Mouse (Mus musculus): ENCODE data around the gene Ntsr1. TPM values are rescaled to one million over a fixed set of nuclear protein-coding genes. Genes with fewer than 3 reads are reported as not detected.

Gene Ntsr1
- polyA plus RNA-seq, 1 experiment from 2014 or later: 1.8 TPM

- peaks cover 59% of the 10 kb centered on the region for H3K27me3 ChIP-seq (replicated peaks)
- no peaks in the 10 kb centered on the region for H3K36me3 ChIP-seq
- no peak overlapping the region for H3K4me3 ChIP-seq
- no peak overlapping the region for H3K9ac ChIP-seq
- no peaks in the 10 kb centered on the region for H3K9me3 ChIP-seq
- peaks cover 14% of the 10 kb centered on the region for H3K4me1 ChIP-seq
- no peak for ATAC-seq (ENCODE audit: extremely low read depth, insufficient number of reproducible peaks, low FRiP score, low TSS enrichment)
- H3K27ac ChIP-seq (replicated peaks): no peak overlapping the region
- no peak overlapping the region for H3K4me2 ChIP-seq
- WGBS: 69% methylated on average over 7 of the region's 7 CpGs
These were observed 32.1 kb downstream of the Ntsr1 start for GRCm38 (mm10) chr2:180531671-180532385.

- no peak for ATAC-seq (ENCODE audit: extremely low read depth, insufficient number of reproducible peaks, low FRiP score, low TSS enrichment)
- Histone ChIP-seq H3K36me3 (no peaks in the 10 kb centered on the region), H3K9me3 (no peaks in the 10 kb centered on the region), H3K4me3 (no peak overlapping the region), H3K27ac (replicated peaks) (no peak overlapping the region), H3K4me1 (peaks cover 14% of the 10 kb centered on the region), H3K4me2 (no peak overlapping the region), H3K9ac (no peak overlapping the region), H3K27me3 (replicated peaks) (peaks cover 58% of the 10 kb centered on the region)
- 56% methylated on average over 6 of the region's 6 CpGs for WGBS
These were observed 32.7 kb downstream of the Ntsr1 start for GRCm38 (mm10) chr2:180532386-180532995.

GRCm38 (mm10) chr2:180533237-180533636 is 33.5 kb downstream of the Ntsr1 start:
- H3K27ac ChIP-seq (replicated peaks): no peak overlapping the region
- WGBS: 63% methylated on average over 4 of the region's 4 CpGs
- H3K27me3 ChIP-seq (replicated peaks): peaks cover 53% of the 10 kb centered on the region

GRCm38 (mm10) chr2:180543675-180544074 is 43.9 kb downstream of the Ntsr1 start:
- 88% methylated on average over 2 of the region's 2 CpGs for WGBS
- no peak overlapping the region for H3K27ac ChIP-seq (replicated peaks)
- H3K4me2 ChIP-seq: no peak overlapping the region
- H3K9me3 ChIP-seq: no peaks in the 10 kb centered on the region
- no peaks in the 10 kb centered on the region for H3K36me3 ChIP-seq
- H3K4me3 ChIP-seq: no peak overlapping the region
- ATAC-seq (ENCODE audit: extremely low read depth, insufficient number of reproducible peaks, low FRiP score, low TSS enrichment): no peak
- H3K27me3 ChIP-seq (replicated peaks): peaks cover 7% of the 10 kb centered on the region; the same call in 1 of the 2 replicates
- peaks cover 7% of the 10 kb centered on the region for H3K4me1 ChIP-seq
- H3K9ac ChIP-seq: no peak overlapping the region

More at GRCm38 (mm10) chr2:180533237-180533636, 33.5 kb downstream of the Ntsr1 start:
- no peak overlapping the region for H3K4me2 ChIP-seq
- ATAC-seq (ENCODE audit: extremely low read depth, insufficient number of reproducible peaks, low FRiP score, low TSS enrichment): no peak
- H3K9ac ChIP-seq: no peak overlapping the region
- H3K36me3 ChIP-seq: no peaks in the 10 kb centered on the region
- H3K4me3 ChIP-seq: no peak overlapping the region
- H3K9me3 ChIP-seq: no peaks in the 10 kb centered on the region
- peaks cover 8% of the 10 kb centered on the region; the same call in 1 of the 2 replicates for H3K4me1 ChIP-seq

GRCm38 (mm10) chr2:180545046-180545445 is 45.3 kb downstream of the Ntsr1 start:
- Histone ChIP-seq H3K9ac (no peak overlapping the region), H3K4me1 (peaks cover 7% of the 10 kb centered on the region), H3K9me3 (no peaks in the 10 kb centered on the region), H3K27me3 (replicated peaks) (peaks cover 7% of the 10 kb centered on the region), H3K27ac (replicated peaks) (no peak overlapping the region), H3K4me2 (no peak overlapping the region), H3K36me3 (no peaks in the 10 kb centered on the region), H3K4me3 (no peak overlapping the region)
- 66% methylated on average over 18 of the region's 18 CpGs for WGBS
- no peak for ATAC-seq (ENCODE audit: extremely low read depth, insufficient number of reproducible peaks, low FRiP score, low TSS enrichment)

GRCm38 (mm10) chr2:180547384-180548106 is 47.8 kb downstream of the Ntsr1 start:
- Histone ChIP-seq H3K9ac (no peak overlapping the region), H3K4me3 (no peak overlapping the region), H3K36me3 (no peaks in the 10 kb centered on the region), H3K9me3 (no peaks in the 10 kb centered on the region), H3K27me3 (replicated peaks) (peaks cover 11% of the 10 kb centered on the region), H3K27ac (replicated peaks) (no peak overlapping the region), H3K4me2 (no peak overlapping the region), H3K4me1 (peaks cover 7% of the 10 kb centered on the region)
- no peak for ATAC-seq (ENCODE audit: extremely low read depth, insufficient number of reproducible peaks, low FRiP score, low TSS enrichment)
- 36% methylated on average over 8 of the region's 8 CpGs for WGBS

- no peak for ATAC-seq (ENCODE audit: extremely low read depth, insufficient number of reproducible peaks, low FRiP score, low TSS enrichment)
- Histone ChIP-seq H3K36me3 (no peaks in the 10 kb centered on the region), H3K4me2 (no peak overlapping the region), H3K27me3 (replicated peaks) (peaks cover 4% of the 10 kb centered on the region), H3K9me3 (no peaks in the 10 kb centered on the region), H3K4me3 (no peak overlapping the region), H3K4me1 (peaks cover 5% of the 10 kb centered on the region), H3K27ac (replicated peaks) (no peak overlapping the region), H3K9ac (no peak overlapping the region)
- 69% methylated on average over 3 of the region's 3 CpGs for WGBS
These were observed 52.6 kb downstream of the Ntsr1 start for GRCm38 (mm10) chr2:180552340-180552739.

- H3K4me1 ChIP-seq: no peaks in the 10 kb centered on the region
- no peak overlapping the region for H3K4me2 ChIP-seq
- ATAC-seq (ENCODE audit: extremely low read depth, insufficient number of reproducible peaks, low FRiP score, low TSS enrichment): no peak
- 50% methylated on average over 3 of the region's 3 CpGs for WGBS
- H3K27me3 ChIP-seq (replicated peaks): peaks cover 4% of the 10 kb centered on the region
- no peak overlapping the region for H3K27ac ChIP-seq (replicated peaks)
- H3K9me3 ChIP-seq: no peaks in the 10 kb centered on the region
- H3K4me3 ChIP-seq: no peak overlapping the region
- no peak overlapping the region for H3K9ac ChIP-seq
- no peaks in the 10 kb centered on the region for H3K36me3 ChIP-seq
These were observed 55.4 kb downstream of the Ntsr1 start for GRCm38 (mm10) chr2:180555219-180555618.

- no peaks in the 10 kb centered on the region for H3K9me3 ChIP-seq
- H3K4me2 ChIP-seq: no peak overlapping the region
- H3K4me3 ChIP-seq: no peak overlapping the region
- no peak overlapping the region for H3K27ac ChIP-seq (replicated peaks)
- no peak overlapping the region for H3K9ac ChIP-seq
- H3K36me3 ChIP-seq: no peaks in the 10 kb centered on the region
- H3K27me3 ChIP-seq (replicated peaks): peaks cover 3% of the 10 kb centered on the region; the same call in 1 of the 2 replicates
- ATAC-seq (ENCODE audit: extremely low read depth, insufficient number of reproducible peaks, low FRiP score, low TSS enrichment): no peak
- WGBS: 71% methylated on average over 3 of the region's 3 CpGs
- H3K4me1 ChIP-seq: no peaks in the 10 kb centered on the region
These were observed 56.7 kb downstream of the Ntsr1 start for GRCm38 (mm10) chr2:180556470-180556869.

GRCm38 (mm10) chr2:180560245-180560644 is 60.5 kb downstream of the Ntsr1 start:
- WGBS: 47% methylated on average over 5 of the region's 5 CpGs
- no peak overlapping the region for H3K9ac ChIP-seq
- H3K4me1 ChIP-seq: no peaks in the 10 kb centered on the region
- no peak overlapping the region for H3K4me3 ChIP-seq
- peaks cover 23% of the 10 kb centered on the region for H3K27me3 ChIP-seq (replicated peaks)
- H3K36me3 ChIP-seq: no peaks in the 10 kb centered on the region
- no peak overlapping the region for H3K4me2 ChIP-seq
- no peaks in the 10 kb centered on the region for H3K9me3 ChIP-seq
- no peak for ATAC-seq (ENCODE audit: extremely low read depth, insufficient number of reproducible peaks, low FRiP score, low TSS enrichment)
- no peak overlapping the region for H3K27ac ChIP-seq (replicated peaks)

GRCm38 (mm10) chr2:180562146-180562545 is 62.4 kb downstream of the Ntsr1 start:
- H3K4me2 ChIP-seq: no peak overlapping the region
- no peaks in the 10 kb centered on the region for H3K36me3 ChIP-seq
- H3K4me3 ChIP-seq: no peak overlapping the region
- peaks cover 30% of the 10 kb centered on the region for H3K27me3 ChIP-seq (replicated peaks)
- no peaks in the 10 kb centered on the region for H3K9me3 ChIP-seq
- no peak for ATAC-seq (ENCODE audit: extremely low read depth, insufficient number of reproducible peaks, low FRiP score, low TSS enrichment)
- no peaks in the 10 kb centered on the region for H3K4me1 ChIP-seq
- no peak overlapping the region for H3K9ac ChIP-seq
- no peak overlapping the region for H3K27ac ChIP-seq (replicated peaks)
- WGBS: 43% methylated on average over 5 of the region's 5 CpGs

Measured in heart, embryonic 13.5 days (tissue).